Mouse (Mus musculus) megakaryocyte, embryonic 14.5 days (primary cell): ENCODE measurements around the gene Gm3646.

Experiments
- FLI1 ChIP-seq: IDR thresholded peaks from 2 replicates; pipeline ENCODE4 v1.6.1; 2012; ENCODE audit warnings: low read length, inconsistent platforms, mixed read lengths
- GATA1 ChIP-seq: IDR thresholded peaks from 3 replicates; pipeline ENCODE4 v1.6.1; 2012; ENCODE audit warnings: mixed read lengths, low read length, inconsistent platforms, borderline replicate concordance

- no peak for TF ChIP-seq GATA1
- TF ChIP-seq FLI1: no peak
These were observed 33.5 kb upstream of the Gm3646 start for GRCm38 (mm10) chr1:39838487-39839169.
